Mouse (Mus musculus) C2C12 (cell line): Measurements from ENCODE around the gene Rcc1l. TPM values are rescaled to one million over a fixed set of nuclear protein-coding genes. Genes with fewer than 3 reads are reported as not detected.

Experiments used
- H3K27me3 ChIP-seq: one replicate; pipeline ENCODE4 v1.6.1; 2011; ENCODE audit not compliant: control insufficient read depth, insufficient read depth, insufficient read length
- H3K36me3 ChIP-seq: one replicate; pipeline ENCODE4 v1.6.1; 2011; ENCODE audit not compliant: control insufficient read depth, insufficient read depth
- H3K4me3 ChIP-seq: one replicate; pipeline ENCODE4 v1.5.1; 2011; ENCODE audit warnings: mild to moderate bottlenecking, control low read depth; ENCODE audit not compliant: poor library complexity, insufficient read depth, severe bottlenecking
- H3K79me2 ChIP-seq: one replicate; pipeline ENCODE4 v1.6.1; 2011; ENCODE audit not compliant: control insufficient read depth, insufficient read depth
- H3K79me3 ChIP-seq: one replicate; pipeline ENCODE4 v1.6.1; 2011; ENCODE audit warnings: low read depth, control low read depth
- H3ac ChIP-seq: one replicate; pipeline ENCODE3; 2011; ENCODE audit warnings: low read depth; ENCODE audit not compliant: control insufficient read depth, insufficient read length
- CEBPB ChIP-seq: IDR thresholded peaks from one replicate; pipeline ENCODE4 v1.6.1; 2011; ENCODE audit warnings: low read depth, mild to moderate bottlenecking, control low read depth, moderate library complexity
- CTCF ChIP-seq: IDR thresholded peaks from one replicate; pipeline ENCODE4 v1.5.1; 2011; ENCODE audit not compliant: control insufficient read depth, insufficient read depth, insufficient read length
- FOSL1 ChIP-seq: IDR thresholded peaks from one replicate; pipeline ENCODE4 v1.8.0; 2011; ENCODE audit warnings: mild to moderate bottlenecking, low read length; ENCODE audit not compliant: poor library complexity, insufficient read depth, severe bottlenecking
- MAX ChIP-seq: IDR thresholded peaks from one replicate; pipeline ENCODE4 v1.6.1; 2011; ENCODE audit warnings: mild to moderate bottlenecking, control low read depth
- MYOD1 ChIP-seq: IDR thresholded peaks from one replicate; pipeline ENCODE4 v1.6.1; 2011; ENCODE audit warnings: low read depth; ENCODE audit not compliant: control insufficient read depth, insufficient read length
- MYOG ChIP-seq: IDR thresholded peaks from one replicate; pipeline ENCODE4 v1.6.1; 2011; ENCODE audit not compliant: control insufficient read depth, insufficient read length; ENCODE audit errors: extremely low read depth
- USF1 ChIP-seq: IDR thresholded peaks from one replicate; pipeline ENCODE4 v1.6.1; 2011; ENCODE audit warnings: low read depth, mild to moderate bottlenecking, control low read depth, moderate library complexity
- long read RNA-seq, 2 experiments: library from polyadenylated mRNA; unstranded; transcript quantifications; one replicate each; pipeline ENCODE4 v2.0.0; 2019 to 2020
- polyA plus RNA-seq: library from polyadenylated mRNA; unstranded; fragments of >200 nt; fragmentation: generic; extraction: Trizol; gene quantifications from one replicate; pipeline ENCODE4 v1.2.1, GENCODE M21; 2012; ENCODE audit warnings: missing spikeins

Gene Rcc1l
- 28.8 TPM for polyA plus RNA-seq
- long read RNA-seq, experiment 1, transcript Rcc1l-201 (11 exons, 2,321 nt): major isoform, 14 of 27 reads
- long read RNA-seq, experiment 1, partial matches to known transcripts: 5 of 27 reads
- long read RNA-seq, experiment 1, other reads (novel, unspliced or antisense): 8 of 27 reads
- long read RNA-seq, experiment 2, transcript Rcc1l-201 (11 exons, 2,321 nt): major isoform, 277 of 398 reads
- long read RNA-seq, experiment 2, partial matches to known transcripts: 5 of 398 reads
- long read RNA-seq, experiment 2, other reads (novel, unspliced or antisense): 116 of 398 reads

- Histone ChIP-seq H3ac (peak within 1 kb of the TSS; percentile 78), H3K4me3 (peak within 1 kb of the TSS; percentile 82), H3K36me3 (peaks cover 11% of the 10 kb centered on the region), H3K79me3 (peaks cover 29% of the 10 kb centered on the region), H3K27me3 (no peaks in the 10 kb centered on the region), H3K79me2 (peaks cover 53% of the 10 kb centered on the region)
- TF ChIP-seq MAX (peak; percentile 60), MYOG (no peak), CTCF (no peak), FOSL1 (no peak), USF1 (no peak), MYOD1 (no peak), CEBPB (no peak)
Observed at GRCm38 (mm10) chr5:134176169-134176881, at the start of gene Rcc1l. Gene Rcc1l (minus strand): TSS chr5:134176774.

- Histone ChIP-seq H3K27me3 (no peaks in the 10 kb centered on the region), H3K4me3 (no peak overlapping the region), H3K79me2 (no peaks in the 10 kb centered on the region), H3ac (no peak overlapping the region), H3K79me3 (no peaks in the 10 kb centered on the region), H3K36me3 (no peaks in the 10 kb centered on the region)
- TF ChIP-seq CTCF (no peak), MYOG (no peak), MAX (no peak), USF1 (no peak), MYOD1 (no peak), CEBPB (no peak), FOSL1 (no peak)
Observed at GRCm38 (mm10) chr5:134225110-134225901, 48.7 kb upstream of the Rcc1l start.

GRCm38 (mm10) chr5:134221708-134222150 lies 45.2 kb upstream of the Rcc1l start:
- Histone ChIP-seq H3K79me2 (no peaks in the 10 kb centered on the region), H3K79me3 (no peaks in the 10 kb centered on the region), H3ac (no peak overlapping the region), H3K27me3 (no peaks in the 10 kb centered on the region), H3K4me3 (no peak overlapping the region), H3K36me3 (no peaks in the 10 kb centered on the region)
- TF ChIP-seq MAX (no peak), USF1 (no peak), FOSL1 (no peak), MYOD1 (no peak), CEBPB (no peak), MYOG (no peak), CTCF (no peak)

GRCm38 (mm10) chr5:134221278-134221677 lies 44.7 kb upstream of the Rcc1l start:
- no peak overlapping the region for H3ac ChIP-seq
- H3K27me3 ChIP-seq: no peaks in the 10 kb centered on the region
- H3K79me3 ChIP-seq: no peaks in the 10 kb centered on the region
- no peak overlapping the region for H3K4me3 ChIP-seq
- no peaks in the 10 kb centered on the region for H3K36me3 ChIP-seq
- TF ChIP-seq MYOG: no peak
- no peak for TF ChIP-seq FOSL1
- no peak for TF ChIP-seq MAX
- no peak for TF ChIP-seq CTCF
- no peak for TF ChIP-seq MYOD1
- TF ChIP-seq USF1: no peak
- TF ChIP-seq CEBPB: no peak
- H3K79me2 ChIP-seq: no peaks in the 10 kb centered on the region

- H3K79me3 ChIP-seq: no peaks in the 10 kb centered on the region
- no peaks in the 10 kb centered on the region for H3K27me3 ChIP-seq
- TF ChIP-seq CTCF (no peak), USF1 (no peak), MYOD1 (no peak), MAX (no peak), CEBPB (no peak), MYOG (no peak), FOSL1 (no peak)
- no peaks in the 10 kb centered on the region for H3K36me3 ChIP-seq
- H3K79me2 ChIP-seq: no peaks in the 10 kb centered on the region
- no peak overlapping the region for H3K4me3 ChIP-seq
- no peak overlapping the region for H3ac ChIP-seq
Observed at GRCm38 (mm10) chr5:134217900-134218299, 41.3 kb upstream of the Rcc1l start.
